Mouse (Mus musculus) cerebellum, postnatal 10 days (tissue): ENCODE measurements around the gene Slc1a7.
A peak's percentile ranks its signal among the peaks of the same experiment; 100 is the strongest.

ENCODE experiments used
- DNase-seq, 2 experiments: peaks; one replicate each; pipeline ENCODE4 v3.0.0; 2021; ENCODE audit warnings: mixed read lengths in 2 of 2

The Slc1a7 gene

GRCm38 (mm10) chr4:107971162-107971561, 3.0 kb downstream of the Slc1a7 start:
- no peak for DNase-seq

GRCm38 (mm10) chr4:107974527-107974926, 6.4 kb downstream of the Slc1a7 start:
- peak; percentile 44 to 57 for DNase-seq

DNA sequence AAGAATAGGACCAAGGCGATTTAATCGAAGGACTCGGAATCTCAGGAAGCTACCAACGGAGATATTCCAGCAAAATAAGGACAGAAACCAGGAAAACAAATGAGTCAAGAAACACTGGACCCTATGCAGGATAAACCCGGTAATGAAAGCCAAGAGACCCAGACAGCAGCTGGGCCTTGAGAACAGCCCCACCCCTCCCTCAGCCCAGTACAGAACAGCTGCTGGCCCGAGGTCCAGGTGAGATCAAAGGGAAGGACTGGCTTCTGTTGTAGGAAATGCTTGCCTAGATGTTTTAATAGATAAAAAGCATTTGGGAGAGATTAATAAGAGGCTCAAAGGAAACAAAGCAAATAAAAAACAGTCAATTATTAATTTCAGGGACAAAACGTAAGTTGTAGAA, 6.9 kb downstream of the Slc1a7 start:
- peak in 1 of 2 experiments; percentile 42 for DNase-seq

DNA sequence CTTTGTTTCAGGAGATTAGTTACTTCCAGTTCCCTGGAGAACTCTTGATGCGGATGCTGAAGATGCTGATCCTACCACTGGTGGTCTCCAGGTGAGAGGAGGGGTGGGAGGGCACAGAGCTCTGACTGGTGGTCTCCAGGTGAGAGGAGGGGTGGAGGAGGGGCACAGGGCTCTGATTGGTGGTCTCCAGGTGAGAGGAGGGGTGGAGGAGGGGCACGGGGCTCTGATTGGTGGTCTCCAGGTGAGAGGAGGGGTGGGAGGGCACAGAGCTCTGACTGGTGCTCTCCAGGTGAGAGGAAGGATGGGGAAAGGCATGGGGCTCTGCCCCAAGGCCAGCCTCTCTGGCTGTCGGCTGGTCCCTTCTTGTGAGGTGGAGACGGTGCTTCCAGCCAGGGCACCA, 9.5 kb downstream of the Slc1a7 start:
- peak; percentile 70 to 77 for DNase-seq

GRCm38 (mm10) chr4:107979530-107979929, 11.4 kb downstream of the Slc1a7 start:
- peak; percentile 86 to 90 for DNase-seq

DNA sequence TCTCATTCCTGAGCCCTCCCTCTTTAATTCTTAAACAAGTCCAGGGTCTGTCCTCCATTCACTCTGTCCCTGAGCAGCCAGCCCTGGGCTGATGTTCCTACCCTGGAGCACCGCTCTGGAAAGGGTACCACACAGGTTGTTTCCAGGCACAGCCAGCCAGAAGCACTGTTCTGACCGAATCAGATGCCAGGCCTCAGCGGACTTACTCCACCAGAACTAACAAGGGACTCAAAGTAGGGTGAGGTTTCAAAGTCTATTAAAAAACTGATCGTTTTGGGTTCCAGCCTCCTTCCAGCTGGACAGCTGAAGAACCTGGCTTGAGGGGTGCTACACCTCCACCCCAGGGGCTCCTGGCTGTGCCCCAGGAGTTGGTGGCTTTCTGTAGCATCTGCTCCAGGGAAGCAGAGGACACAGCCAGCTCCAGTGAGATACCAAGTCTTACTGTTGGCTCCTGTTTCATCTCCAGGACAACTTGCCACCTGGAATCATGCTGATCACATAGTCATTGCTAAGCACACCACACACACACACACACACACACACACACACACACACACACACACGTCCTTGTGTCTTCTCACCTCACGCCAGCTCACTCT, 12.0 kb downstream of the Slc1a7 start:
- peak; percentile 63 to 75 for DNase-seq

DNA sequence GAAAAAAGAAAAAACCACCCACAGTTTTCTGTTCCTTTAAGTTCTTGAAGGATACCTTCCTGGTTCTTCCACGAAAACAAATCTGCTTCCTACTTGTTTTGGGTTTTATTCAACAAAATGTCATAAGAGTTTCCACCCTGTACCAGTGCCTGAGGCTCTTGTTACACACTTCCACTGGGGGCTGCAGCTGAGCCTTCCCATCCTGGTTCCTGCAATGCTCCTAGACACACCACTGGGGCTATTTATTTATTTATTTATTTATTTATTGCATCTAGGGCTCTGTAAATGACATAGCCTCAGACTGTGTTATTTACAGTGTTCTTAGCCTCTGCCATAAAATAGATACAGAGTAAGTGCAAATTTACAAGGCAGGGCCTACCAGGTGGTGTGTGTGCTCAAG, 15.6 kb downstream of the Slc1a7 start:
- DNase-seq: no peak

GRCm38 (mm10) chr4:107984282-107984981, 16.3 kb downstream of the Slc1a7 start:
- DNase-seq: peak; percentile 56 to 71

DNA sequence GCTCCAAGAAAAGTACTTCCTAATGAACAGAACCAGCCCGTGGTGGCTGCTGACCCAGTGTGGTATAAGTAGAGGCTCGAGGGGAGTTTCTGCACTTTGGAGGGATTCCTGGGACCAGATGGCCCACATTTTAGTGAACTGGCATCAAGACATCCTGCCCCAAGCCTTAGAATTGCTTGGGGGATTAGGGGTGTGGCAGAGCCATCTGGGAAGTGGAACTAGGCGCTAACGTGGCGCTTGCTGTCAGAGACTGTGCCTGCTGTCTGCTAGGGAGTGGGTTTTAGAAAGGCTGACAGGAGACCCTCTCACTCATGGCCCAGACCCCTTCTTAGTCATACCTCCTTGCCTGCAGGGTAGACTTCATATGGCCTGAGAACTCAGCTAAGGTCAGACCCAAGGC, 17.7 kb downstream of the Slc1a7 start:
- DNase-seq: peak; percentile 53 to 72

DNA sequence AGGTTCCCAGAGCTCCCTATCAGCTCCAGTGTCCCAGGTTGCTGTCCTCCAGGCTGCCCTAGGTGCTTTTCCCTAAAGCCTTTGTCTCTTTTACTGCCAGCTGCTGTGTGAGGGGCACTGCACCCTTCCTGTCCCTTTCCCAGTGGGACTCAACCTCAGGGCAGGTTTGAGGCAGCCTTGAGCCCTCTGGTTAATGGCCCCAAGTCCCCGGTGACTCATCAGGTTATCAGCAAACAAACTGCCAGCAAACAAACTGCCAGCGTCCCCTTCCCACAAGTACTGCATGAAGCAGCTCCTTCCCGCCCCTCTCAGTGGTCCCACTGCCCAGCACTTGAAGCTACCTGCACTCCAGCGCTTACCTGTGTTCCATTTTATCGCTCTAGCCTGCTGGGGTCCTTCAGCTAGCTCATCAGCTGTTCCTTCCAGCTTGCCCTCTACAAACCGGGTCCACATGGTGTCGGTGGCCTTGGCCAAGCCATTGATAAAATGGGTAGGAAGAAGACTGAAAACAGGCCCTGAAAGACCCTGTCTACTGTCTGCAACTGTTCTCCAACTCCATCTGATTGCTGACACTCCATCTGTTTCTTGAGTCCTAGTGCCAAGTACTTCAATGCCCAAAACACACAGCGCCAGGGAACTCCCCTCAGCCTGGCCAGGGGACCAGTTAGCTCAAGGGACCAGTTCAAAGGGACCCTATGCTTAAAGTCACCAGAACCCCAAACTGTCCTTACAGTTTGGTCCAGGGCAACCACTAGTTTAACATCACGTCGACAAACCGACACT, 18.4 kb downstream of the Slc1a7 start:
- DNase-seq: peak in 1 of 2 experiments; percentile 64

- no peak for DNase-seq
Observed at GRCm38 (mm10) chr4:107988931-107989330, 20.8 kb downstream of the Slc1a7 start.

GRCm38 (mm10) chr4:107990818-107991217, 22.7 kb downstream of the Slc1a7 start:
- peak; percentile 71 to 83 for DNase-seq

DNA sequence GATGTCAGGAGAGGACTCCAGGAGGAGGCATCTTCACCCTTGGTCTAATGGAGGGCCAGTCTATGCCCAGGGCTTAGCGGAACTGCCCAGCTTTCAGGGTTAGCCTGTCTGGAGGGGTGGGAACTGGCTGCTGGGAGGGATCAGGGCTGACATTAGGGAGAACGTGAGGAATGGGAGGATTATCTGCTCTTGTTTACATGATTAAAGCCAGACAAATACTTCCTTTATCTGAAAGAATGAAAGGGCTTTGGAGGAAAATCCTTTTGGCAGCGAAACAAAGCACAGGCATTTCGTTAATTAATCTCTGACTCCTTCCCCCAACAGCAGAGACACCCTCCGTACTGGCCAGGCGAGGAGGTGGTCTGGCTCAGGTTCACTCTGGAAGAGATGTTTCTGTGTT, 23.7 kb downstream of the Slc1a7 start:
- no peak for DNase-seq

GRCm38 (mm10) chr4:107995011-107995410, 26.9 kb downstream of the Slc1a7 start:
- no peak for DNase-seq

DNA sequence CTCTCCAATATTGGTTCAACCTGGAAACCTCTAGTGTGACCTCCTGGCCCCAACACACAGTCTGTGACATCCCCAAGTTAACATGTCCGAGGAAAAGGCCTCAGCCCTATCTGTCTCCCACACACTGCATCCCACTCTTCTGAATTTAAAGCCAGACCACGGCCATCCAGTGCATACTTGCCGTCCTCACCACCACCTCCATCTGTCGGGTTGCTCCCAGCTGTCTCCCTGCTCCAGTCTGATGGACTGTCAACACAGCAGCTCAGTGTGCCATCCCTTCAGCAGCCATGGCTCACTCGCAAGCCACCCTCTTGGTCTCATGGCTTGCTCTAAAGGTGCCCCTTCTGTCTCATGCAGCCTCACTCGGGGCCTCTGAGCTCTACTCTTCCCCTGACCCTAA, 27.6 kb downstream of the Slc1a7 start:
- DNase-seq: peak in 1 of 2 experiments; percentile 54

DNA sequence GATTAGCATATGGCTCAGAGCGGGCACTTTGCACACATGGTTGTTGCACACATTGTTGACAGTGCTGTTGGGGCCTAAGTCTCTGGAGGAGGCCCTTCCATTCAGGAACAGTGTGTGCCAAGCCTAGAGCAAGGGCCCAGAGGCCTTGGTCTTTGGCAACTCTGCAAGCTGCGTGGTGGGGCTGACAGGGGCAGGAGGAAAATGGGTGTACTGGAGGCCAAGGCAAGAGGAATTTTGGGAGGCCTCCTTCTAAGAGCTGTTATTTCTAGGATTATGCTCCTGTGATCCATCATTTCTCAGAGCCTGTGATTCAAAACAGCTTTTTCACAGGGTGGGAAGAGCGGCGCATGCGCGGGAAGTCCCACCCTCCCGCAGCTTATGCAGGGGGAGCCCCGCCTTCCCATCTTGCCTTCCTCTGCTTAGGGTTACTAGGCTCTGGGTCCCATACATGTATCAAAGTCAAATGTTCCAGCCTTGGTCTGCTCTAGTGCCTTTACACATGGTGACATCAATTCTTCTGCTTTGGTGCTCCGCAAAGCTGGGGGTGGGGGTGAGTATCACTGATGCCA, 28.4 kb downstream of the Slc1a7 start:
- DNase-seq: no peak

GRCm38 (mm10) chr4:107998641-107999332, 30.7 kb downstream of the Slc1a7 start:
- peak; percentile 75 to 77 for DNase-seq

DNA sequence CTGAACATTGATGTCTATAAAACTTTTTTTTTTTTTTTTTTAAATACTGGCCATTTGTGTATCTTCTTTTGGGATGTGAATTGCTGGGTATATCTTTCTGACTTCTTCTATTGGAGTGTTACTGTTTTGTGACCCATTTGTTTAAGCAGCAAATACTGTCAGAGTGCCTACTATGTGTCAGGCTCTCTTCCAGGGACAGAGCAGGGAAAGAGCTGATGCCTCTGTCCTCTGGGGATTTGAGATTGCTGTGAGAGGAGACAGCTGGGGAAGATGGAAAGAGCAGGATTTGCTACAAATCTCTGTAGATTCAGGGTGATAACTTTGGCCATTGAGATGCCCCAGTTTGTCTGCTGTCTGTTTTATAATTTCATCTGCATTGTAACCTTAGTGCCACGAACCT, 31.2 kb downstream of the Slc1a7 start:
- no peak for DNase-seq

DNA sequence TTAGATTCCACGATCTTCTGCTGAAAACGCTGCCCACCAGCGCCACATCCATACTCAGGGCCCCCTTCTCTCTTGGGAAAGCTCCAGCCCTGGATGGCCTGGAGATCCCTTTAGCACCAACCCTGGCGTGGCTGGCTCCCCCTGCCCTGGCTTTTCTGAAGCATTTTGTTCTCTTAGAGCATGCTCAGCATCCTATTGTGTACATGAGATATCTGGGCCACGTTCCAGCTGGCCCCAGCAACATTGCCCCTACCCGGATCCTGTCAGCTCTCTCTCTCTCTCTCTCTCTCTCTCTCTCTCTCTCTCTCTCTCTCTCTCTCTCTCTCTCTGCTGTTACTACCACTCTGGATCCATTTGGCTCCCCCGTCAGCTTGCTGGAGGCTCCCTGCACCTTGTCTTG, 37.2 kb downstream of the Slc1a7 start:
- peak in 1 of 2 experiments; percentile 54 for DNase-seq

GRCm38 (mm10) chr4:108007532-108008103, 39.5 kb downstream of the Slc1a7 start:
- peak; percentile 48 to 56 for DNase-seq

- no peak for DNase-seq
Observed at GRCm38 (mm10) chr4:108008541-108008940, 40.4 kb downstream of the Slc1a7 start.

GRCm38 (mm10) chr4:108014466-108014865, 46.3 kb downstream of the Slc1a7 start:
- DNase-seq: no peak
